Mouse (Mus musculus) WW6 (cell line): Measurements from ENCODE around the gene Vmn1r170.
"Not testable (repeated sequence)": the region's sequence is repeated elsewhere in the genome, so short reads cannot be mapped to it uniquely, and the experiment has no call there.

Source experiments
- DNase-seq: peaks from one replicate; pipeline ENCODE4 v3.0.0-alpha.2; 2013; ENCODE audit warnings: low read depth, low spot score

Gene Vmn1r170

GRCm38 (mm10) chr7:23605875-23606274 lies at the start of gene Vmn1r170:
Vmn1r170 (plus strand) TSS chr7:23606175.
- not testable (repeated sequence) for DNase-seq

GRCm38 (mm10) chr7:23575226-23575625 lies 30.7 kb upstream of the Vmn1r170 start, which contains the start of gene Vmn1r169:
Vmn1r169 (plus strand) TSS chr7:23575526.
- not testable (repeated sequence) for DNase-seq

GRCm38 (mm10) chr7:23630422-23630821 lies 24.4 kb downstream of the Vmn1r170 start, which contains the start of gene Vmn1r171:
Vmn1r171 (plus strand) TSS chr7:23630722.
- DNase-seq = no peak
